Mouse (Mus musculus) erythroblast, adult 5-6 weeks (primary cell): ENCODE results near the gene Aff3. TPM values are rescaled to one million over a fixed set of nuclear protein-coding genes. Genes with fewer than 3 reads are reported as not detected.

Experiments
- ATAC-seq: replicated peaks from 2 replicates; pipeline ENCODE4 v1.8.0; 2016; ENCODE audit warnings: moderate number of reproducible peaks, mild to moderate bottlenecking, moderate TSS enrichment, inconsistent platforms; ENCODE audit not compliant: poor library complexity, low FRiP score, severe bottlenecking
- total RNA-seq, 2 experiments: library from RNA; stranded (forward) in 1 of 2; stranded (reverse) in 1 of 2; fragments of 150-400 nt in 1 of 2; fragments of 200-764, 138-1000 nt in 1 of 2; gene quantifications; 2 replicates each; pipeline versions ENCODE4 v1.2.3 to v1.2.4; 2015 to 2017; ENCODE audit warnings: low replicate concordance in 2 of 2

Aff3 gene
- total RNA-seq, 2 experiments from 2014 or later = 2.0 to 15.0 TPM

DNA sequence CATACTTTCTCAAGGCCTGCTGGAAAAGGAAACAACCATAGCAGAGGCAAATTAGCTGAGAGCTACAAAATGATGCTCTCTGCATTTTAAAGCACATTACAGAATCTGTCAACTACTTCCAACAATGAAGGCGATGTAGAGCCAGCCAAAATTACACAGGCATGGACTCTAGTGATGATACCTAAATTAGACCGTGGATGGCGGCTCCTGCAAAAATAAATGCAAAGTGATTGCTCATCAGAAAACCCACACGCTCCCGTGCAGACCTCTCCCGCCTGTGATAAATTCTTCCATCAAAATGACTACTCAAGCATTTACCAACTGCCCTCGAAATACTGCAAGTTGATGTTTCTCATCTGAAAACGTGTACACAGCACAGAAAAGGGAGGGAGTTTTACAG, 295.6 kb downstream of the Aff3 start:
- ATAC-seq = no peak

GRCm38 (mm10) chr1:38368081-38368689, 296.6 kb downstream of the Aff3 start:
- no peak for ATAC-seq

GRCm38 (mm10) chr1:38367404-38368080, 297.2 kb downstream of the Aff3 start:
- no peak for ATAC-seq

GRCm38 (mm10) chr1:38363856-38364255, 300.9 kb downstream of the Aff3 start:
- ATAC-seq = no peak

GRCm38 (mm10) chr1:38362275-38362674, 302.5 kb downstream of the Aff3 start:
- 0 out of 2 replicates have a peak, but pooled peaks have one; percentile 57 for ATAC-seq

DNA sequence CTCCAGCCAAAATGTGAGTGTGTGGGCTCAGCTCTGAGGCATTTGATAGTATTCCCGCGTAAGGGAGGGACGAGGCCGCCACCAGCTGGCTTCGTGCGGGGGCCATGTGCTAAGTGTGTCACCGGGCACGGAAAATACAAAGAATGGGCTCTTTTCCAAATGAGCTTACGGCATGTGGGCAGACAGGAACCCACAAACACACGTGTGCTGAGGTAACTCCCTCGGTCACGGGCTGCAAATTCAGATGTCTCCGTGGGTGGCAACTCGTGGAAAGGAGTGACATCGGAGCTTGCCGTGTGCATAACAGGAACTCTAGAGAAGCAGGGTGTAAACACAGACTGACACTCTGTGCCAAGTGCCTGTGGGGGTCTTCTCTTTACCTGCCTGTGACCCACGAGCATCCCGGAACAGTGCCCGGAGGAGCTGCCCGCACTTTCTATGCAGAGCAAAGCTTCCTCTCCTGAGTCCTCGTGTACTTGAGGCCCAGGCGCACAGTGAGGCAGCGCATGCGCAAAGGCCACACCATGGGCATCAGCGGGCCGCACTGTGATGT, 305.9 kb downstream of the Aff3 start:
- no peak for ATAC-seq

- no peak for ATAC-seq
Measured at GRCm38 (mm10) chr1:38357933-38358796, 306.6 kb downstream of the Aff3 start.

GRCm38 (mm10) chr1:38354585-38354984, 310.2 kb downstream of the Aff3 start:
- no peak for ATAC-seq

DNA sequence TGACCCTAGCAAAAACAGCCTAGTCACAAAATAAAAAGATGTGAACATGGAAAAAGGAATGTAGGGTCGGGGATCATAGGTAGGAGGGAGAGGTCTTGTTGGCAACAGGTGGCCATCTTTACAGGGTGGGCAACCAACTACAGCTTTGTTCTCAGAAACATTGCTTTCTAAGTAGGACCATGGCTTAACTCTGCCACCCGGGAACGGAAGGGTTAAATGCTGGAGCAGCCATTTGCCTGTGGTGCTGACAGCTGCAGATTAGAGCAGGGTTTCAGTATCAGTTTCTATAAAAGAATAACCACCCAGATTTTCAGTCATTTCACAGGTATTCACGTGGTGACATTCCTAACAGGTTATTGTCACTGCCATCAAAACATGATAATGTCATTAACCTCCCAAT, 317.4 kb downstream of the Aff3 start:
- no peak for ATAC-seq

- no peak for ATAC-seq
Measured at GRCm38 (mm10) chr1:38334206-38334605, 330.5 kb downstream of the Aff3 start.

- ATAC-seq = no peak
Measured at GRCm38 (mm10) chr1:38332919-38333318, 331.8 kb downstream of the Aff3 start.

DNA sequence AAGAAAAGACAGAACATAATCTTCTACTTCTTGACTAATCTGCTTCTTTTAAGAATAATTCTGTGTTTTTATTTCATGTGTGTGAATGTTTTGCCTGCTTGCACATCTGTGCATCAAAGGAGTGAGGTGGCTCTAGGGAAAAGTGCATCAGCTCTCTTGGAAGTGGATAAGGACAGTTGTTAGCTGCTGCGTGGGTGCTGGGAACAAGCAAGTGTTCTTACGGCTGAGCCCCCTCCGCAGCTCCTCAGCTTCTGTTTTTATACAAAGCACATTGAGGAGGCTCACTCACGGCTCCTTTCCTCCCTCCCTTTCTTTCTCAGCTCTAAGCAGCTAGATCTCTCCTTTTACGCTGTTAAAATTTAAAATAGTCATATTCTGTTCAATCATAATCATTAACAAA, 340.5 kb downstream of the Aff3 start:
- ATAC-seq = no peak

DNA sequence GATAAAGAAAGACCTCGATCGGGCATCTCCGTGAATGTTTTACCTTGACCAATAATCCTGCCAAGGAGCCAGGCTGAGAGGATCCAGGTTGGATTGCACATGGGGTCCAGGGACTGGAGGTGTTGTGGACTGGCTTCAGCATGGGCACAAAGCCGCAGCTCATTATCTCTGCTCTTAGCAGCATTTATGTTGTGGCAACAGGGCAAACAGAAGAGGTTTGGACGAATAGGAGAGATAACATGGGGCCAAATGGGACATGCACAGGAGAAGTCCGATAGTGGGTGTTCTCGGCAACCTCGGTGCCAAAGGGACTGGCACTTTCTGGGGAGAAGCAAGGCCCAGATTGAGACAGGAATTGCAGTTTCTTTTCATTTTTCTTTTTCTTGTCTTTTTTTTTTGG, 342.9 kb downstream of the Aff3 start:
- no peak for ATAC-seq

GRCm38 (mm10) chr1:38320971-38321305, 343.8 kb downstream of the Aff3 start:
- ATAC-seq = no peak

- no peak for ATAC-seq
Measured at GRCm38 (mm10) chr1:38320126-38320970, 344.4 kb downstream of the Aff3 start.

- ATAC-seq = no peak
Measured at GRCm38 (mm10) chr1:38318614-38319013, 346.1 kb downstream of the Aff3 start.

DNA sequence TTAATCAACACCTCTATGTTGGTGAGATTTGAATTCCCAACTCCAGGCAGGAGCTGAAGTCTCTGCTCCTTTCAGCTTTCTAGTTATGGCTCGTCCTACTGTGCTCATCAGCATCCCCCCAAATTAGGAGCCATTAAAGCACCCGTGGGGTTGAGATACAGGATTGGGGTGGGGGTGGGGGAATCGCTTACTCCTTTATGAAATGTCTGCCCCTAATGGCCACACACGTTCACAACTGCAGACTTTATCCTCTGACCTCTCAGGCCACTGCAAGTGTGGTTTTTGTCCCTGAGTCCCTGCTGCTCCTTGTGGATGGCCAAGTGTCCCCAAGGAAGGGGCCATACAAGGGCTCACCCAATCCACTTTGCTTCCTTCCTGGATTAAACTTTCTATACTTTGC, 348.8 kb downstream of the Aff3 start:
- ATAC-seq = no peak

GRCm38 (mm10) chr1:38310496-38310895, 354.3 kb downstream of the Aff3 start:
- ATAC-seq = no peak

DNA sequence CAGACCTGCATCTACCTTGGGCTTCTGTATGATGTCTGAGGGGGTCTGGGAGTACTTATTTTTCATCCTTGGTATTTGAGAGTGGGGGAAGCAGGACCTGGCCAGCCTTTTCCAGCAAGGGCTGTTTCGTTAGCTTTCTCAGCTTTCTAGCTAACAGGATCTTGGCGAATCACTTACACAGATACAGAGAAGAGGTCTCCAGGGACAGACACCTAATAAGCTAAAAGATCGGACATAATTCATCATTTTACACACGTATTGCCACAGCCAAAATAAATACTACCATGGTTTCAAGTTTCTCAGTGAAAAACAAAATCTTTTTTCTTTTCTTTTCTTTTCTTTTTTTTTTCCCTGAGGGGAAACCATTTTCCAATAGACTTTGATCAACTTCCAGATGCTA, 354.7 kb downstream of the Aff3 start:
- ATAC-seq = no peak

- ATAC-seq = no peak
Measured at GRCm38 (mm10) chr1:38309341-38309740, 355.4 kb downstream of the Aff3 start.
